Mouse (Mus musculus) heart, postnatal 25 days (tissue): Measurements from ENCODE around the gene Stap1. TPM values are rescaled to one million over a fixed set of nuclear protein-coding genes. Genes with fewer than 3 reads are reported as not detected.

ENCODE experiments used
- DNase-seq: peaks from one replicate; pipeline ENCODE4 v3.0.0; 2022; ENCODE audit warnings: low spot score
- intact Hi-C: fragments of 180-260 bp; cut with DNase I; formaldehyde crosslinking; loops from one replicate; pipeline ENCODE4 v1.15.1; 2025
- total RNA-seq, 2 experiments: library from RNA; stranded (reverse); gene quantifications; 2 replicates each; pipeline ENCODE4 v1.2.3; 2021

The Stap1 gene
- under 1 TPM; 0.16 to 0.31 TPM for total RNA-seq

GRCm38 (mm10) chr5:86071538-86071937, at the start of gene Stap1:
Stap1 (plus strand) TSS chr5:86071746.
- intact Hi-C loops: no loop called here
- DNase-seq: no peak

DNA sequence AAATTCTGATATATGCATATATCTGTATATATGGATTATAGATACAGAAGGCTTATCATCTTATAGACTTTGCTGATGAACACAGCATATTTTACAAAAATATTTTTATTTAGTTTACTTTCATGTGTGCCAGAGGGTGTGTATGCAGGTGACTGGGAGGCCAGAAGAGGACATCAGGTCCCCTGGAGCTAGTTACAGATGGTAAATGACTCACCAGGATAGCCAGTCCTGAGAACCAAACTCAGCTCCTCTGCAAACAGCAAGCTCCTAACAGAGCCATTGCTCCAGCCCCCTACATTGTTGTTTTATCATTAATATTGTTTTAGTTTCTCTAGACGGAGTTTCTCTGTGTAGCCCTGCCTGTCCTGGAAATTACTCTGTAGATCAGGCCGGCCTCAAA, 41.7 kb upstream of the Stap1 start:
- intact Hi-C loops: no loop called here
- DNase-seq: no peak

DNA sequence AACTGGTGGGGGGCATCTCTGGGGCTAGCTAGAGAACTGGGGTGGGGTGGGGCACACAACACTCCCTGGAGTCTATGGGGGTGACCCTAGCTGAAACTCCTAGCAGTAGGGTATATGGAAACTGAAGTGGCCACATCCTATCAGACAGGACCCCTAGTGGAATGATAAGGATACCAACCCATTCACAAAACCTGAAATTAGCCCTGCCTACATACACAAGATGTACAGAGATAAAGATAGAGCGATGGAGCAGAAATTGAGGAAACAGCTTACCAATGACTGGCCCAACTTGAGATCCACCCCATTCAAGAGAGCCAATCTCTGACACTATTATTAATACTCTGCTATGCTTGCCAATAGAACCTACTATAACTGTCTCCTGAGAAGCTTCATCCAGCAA, 8.0 kb upstream of the Stap1 start:
- intact Hi-C loops: loop anchor here (10.0 kb wide), 1 partner anchor 741 kb away; the partner anchor contains the start of gene Ythdc1
- DNase-seq: no peak

DNA sequence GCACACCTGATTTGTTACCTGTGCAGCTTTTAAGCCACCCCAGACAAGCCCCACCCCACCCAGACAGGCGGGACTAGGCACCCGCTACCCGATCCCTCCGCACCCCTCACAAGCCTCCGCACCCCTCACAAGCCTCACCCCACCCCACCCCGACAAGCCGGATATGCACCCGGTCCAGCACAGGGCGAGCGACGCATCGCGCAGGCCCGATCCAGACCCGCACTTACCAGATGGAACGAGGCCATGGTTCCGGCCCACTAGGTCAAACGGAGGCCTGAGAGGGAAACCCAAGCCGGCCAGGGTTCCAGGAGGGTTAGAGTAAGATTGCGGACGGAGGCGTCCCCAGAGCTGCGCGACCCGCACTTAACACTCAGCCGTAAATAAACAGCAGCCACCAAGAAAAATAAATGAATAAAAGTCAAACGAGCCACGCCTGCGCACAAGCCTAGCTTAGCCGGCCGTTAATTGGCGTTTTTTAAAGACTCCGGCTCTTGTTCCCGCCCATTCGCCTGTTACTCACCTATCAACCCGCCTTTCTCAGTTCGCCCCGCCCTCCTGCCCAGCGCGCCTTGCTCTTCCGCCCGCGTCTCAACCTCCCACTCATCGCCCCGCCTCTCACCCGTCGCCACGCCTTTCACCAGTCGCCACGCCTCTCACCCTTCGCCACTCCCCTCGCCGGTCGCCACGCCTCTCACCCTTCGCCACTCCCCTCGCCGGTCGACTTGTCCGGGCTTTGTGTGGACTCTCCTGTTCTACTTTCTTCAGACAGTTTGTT, 6.3 kb upstream of the Stap1 start, which contains the start of gene Cenpc1:
Gene Cenpc1, minus strand, starts transcription at position 483 of the 775 bp plus-strand sequence.
- DNase-seq: peak; percentile 92
- intact Hi-C loops: loop anchor here (5.0 to 10.0 kb wide), 4 partner anchors 52 to 740 kb away; partner anchors contain the start of genes Uba6 and Ythdc1

GRCm38 (mm10) chr5:86065876-86066550, 5.5 kb upstream of the Stap1 start:
- intact Hi-C loops: loop anchor here (5.0 to 10.0 kb wide), 4 partner anchors 51 to 739 kb away; partner anchors contain the start of genes Uba6 and Ythdc1

GRCm38 (mm10) chr5:86066551-86066929, 5.0 kb upstream of the Stap1 start:
- intact Hi-C loops: loop anchor here (5.0 to 10.0 kb wide), 4 partner anchors 51 to 738 kb away; partner anchors contain the start of genes Uba6 and Ythdc1
- peak; percentile 64 for DNase-seq

More at GRCm38 (mm10) chr5:86065876-86066550, 5.5 kb upstream of the Stap1 start:
- DNase-seq: no peak

DNA sequence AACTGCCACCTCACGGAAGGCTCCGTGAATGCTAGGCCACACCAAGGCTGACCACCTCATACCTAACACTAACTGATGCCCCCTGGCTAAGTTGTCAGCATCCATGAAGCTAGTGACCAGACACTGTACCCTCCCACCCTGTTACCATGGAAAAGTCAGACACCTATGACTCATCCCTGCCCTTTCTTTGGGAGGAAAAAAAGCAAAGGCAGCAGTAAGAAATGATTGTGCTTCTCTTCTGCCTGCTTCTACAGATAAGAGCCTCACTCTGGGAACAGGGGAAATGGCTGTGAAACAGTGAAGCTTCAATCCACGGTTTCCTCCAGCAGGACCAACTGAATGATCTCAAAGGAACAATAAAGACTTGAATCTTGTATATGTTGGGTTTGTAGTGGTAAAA, 3.1 kb upstream of the Stap1 start:
- intact Hi-C loops: loop anchor here (5.0 to 10.0 kb wide), 4 partner anchors 49 to 736 kb away; partner anchors contain the start of genes Uba6 and Ythdc1
- DNase-seq: no peak

GRCm38 (mm10) chr5:86069121-86069520, 2.4 kb upstream of the Stap1 start:
- no peak for DNase-seq
- intact Hi-C loops: loop anchor here (5.0 to 10.0 kb wide), 4 partner anchors 48 to 736 kb away; partner anchors contain the start of genes Uba6 and Ythdc1

- intact Hi-C loops: no loop called here
- no peak for DNase-seq
Measured at GRCm38 (mm10) chr5:86072756-86073386, 1.3 kb downstream of the Stap1 start.

- intact Hi-C loops: no loop called here
- no peak for DNase-seq
Measured at GRCm38 (mm10) chr5:86078720-86079334, 7.3 kb downstream of the Stap1 start.

- no peak for DNase-seq
- intact Hi-C loops: no loop called here
Measured at GRCm38 (mm10) chr5:86083987-86084386, 12.4 kb downstream of the Stap1 start.

- no peak for DNase-seq
- intact Hi-C loops: no loop called here
Measured at GRCm38 (mm10) chr5:86084979-86085378, 13.4 kb downstream of the Stap1 start.

- DNase-seq: no peak
- intact Hi-C loops: no loop called here
Measured at GRCm38 (mm10) chr5:86086751-86087150, 15.2 kb downstream of the Stap1 start.

- intact Hi-C loops: no loop called here
- no peak for DNase-seq
Measured at GRCm38 (mm10) chr5:86094754-86095153, 23.2 kb downstream of the Stap1 start.

- DNase-seq: no peak
- intact Hi-C loops: no loop called here
Measured at GRCm38 (mm10) chr5:86098988-86099387, 27.4 kb downstream of the Stap1 start.

GRCm38 (mm10) chr5:86100621-86101020, 29.1 kb downstream of the Stap1 start:
- DNase-seq: no peak
- intact Hi-C loops: no loop called here

DNA sequence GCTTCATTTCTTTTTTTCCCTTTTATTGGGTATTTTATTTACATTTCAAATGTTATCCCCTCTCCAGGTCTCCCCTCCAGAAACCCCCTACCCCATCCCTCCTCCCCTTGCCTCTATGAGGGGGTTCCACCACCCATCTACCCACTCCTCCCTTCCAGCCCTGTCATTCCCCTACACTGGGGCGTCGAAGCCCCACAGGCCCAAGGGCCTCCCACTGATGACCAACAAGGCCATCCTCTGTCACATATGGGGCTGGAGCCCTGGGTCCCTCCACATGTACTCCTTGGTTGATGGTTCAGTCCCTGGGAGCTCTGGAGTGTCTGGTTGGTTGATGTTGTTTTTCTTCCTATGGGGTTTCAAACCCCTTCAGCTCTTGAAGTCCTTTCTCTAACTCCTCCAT, 30.6 kb downstream of the Stap1 start:
- intact Hi-C loops: no loop called here
- DNase-seq: no peak

DNA sequence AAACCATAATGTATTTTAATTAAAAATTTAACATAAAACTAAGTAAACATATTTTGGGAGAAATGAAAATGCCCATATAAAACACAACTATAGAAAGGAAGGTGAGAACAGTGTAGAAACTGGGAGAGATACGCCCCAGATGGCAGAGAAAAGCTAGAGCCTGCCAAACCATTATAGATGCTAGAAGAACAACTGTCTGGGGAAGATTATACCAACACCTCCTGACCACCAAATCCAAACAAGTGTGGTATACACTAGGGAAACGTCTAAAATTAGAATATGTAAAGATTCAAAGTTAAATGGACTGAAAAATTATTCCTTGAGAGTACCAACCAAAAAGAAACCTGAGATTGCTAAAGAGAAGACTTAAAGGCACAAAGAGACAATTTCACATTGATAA, 35.1 kb downstream of the Stap1 start:
- intact Hi-C loops: no loop called here
- DNase-seq: no peak

GRCm38 (mm10) chr5:86111074-86111473, 39.5 kb downstream of the Stap1 start:
- intact Hi-C loops: no loop called here
- DNase-seq: no peak

DNA sequence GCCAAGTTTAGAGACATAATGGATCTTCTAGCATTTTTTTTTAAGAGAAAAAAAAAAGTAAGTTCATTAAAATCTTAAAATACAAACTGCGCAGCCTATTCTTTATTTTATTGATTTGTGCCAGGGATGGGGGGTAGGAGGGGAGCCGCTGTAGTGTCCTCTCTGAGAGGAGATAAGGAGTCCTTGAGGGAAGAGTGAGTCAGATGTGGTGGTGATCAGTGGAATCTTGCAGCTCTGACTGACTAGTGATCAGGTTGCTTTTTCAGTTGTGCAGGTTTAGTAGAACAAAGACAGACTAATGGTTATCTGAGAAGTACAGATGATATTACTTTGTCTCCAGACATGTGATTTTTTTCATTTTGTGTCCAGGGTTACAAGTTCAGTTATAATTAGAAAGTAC, 41.5 kb downstream of the Stap1 start:
- DNase-seq: no peak
- intact Hi-C loops: no loop called here
